Mouse (Mus musculus): Measurements from ENCODE around the gene Gm31371. TPM values are rescaled to one million over a fixed set of nuclear protein-coding genes. Genes with fewer than 3 reads are reported as not detected.
"Not testable (repeated sequence)": the region's sequence is repeated elsewhere in the genome, so short reads cannot be mapped to it uniquely, and the experiment has no call there.

Gm31371 gene
- total RNA-seq (2014; rRNA removed) (not detected in 2 replicates), polyA plus RNA-seq (2015; fragmentation: Nextera tagmentation; extraction: Ambion mirVana) (0.07 TPM in 1 of 2 replicates, not detected in the other)

DNA sequence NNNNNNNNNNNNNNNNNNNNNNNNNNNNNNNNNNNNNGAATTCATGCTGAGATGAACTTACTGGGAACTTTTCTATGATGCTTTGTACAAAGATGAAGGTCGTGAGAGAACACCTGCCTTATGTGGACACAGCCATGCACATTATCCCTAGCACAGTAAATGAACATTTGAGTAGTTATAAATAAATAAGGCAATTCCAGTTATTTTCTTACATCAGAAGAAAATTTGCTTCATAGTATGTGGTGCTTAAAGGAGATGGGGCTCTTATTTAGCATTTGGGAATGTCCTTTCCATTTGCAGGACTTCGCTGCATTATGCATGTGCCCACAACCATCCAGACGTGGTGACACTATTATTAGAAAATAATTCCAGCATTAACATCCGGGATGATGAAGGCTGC lies at the start of gene Gm31371:
Gene Gm31371 (plus strand): TSS at position 301 of the 400 bp plus-strand sequence.
- H3K4me3 ChIP-seq (ENCODE audit: low read depth, low read length); H3K36me3 ChIP-seq (ENCODE audit: insufficient read depth, low read length); H3K27ac ChIP-seq (ENCODE audit: low read depth, low read length); H3K9me3 ChIP-seq (ENCODE audit: low read length); ATAC-seq (ENCODE audit: low FRiP score); H3K4me2 ChIP-seq (ENCODE audit: low read depth, low read length, poor library complexity, severe bottlenecking); H3K4me1 ChIP-seq (ENCODE audit: insufficient read depth, low read length); H3K27me3 ChIP-seq (ENCODE audit: insufficient read depth, low read length); H3K9ac ChIP-seq (replicated peaks; ENCODE audit: low read length, poor library complexity, severe bottlenecking); DNase-seq (ENCODE audit: low spot score): not testable (repeated sequence)
- WGBS, result 83% methylated on average over 2 of the region's 4 CpGs

DNA sequence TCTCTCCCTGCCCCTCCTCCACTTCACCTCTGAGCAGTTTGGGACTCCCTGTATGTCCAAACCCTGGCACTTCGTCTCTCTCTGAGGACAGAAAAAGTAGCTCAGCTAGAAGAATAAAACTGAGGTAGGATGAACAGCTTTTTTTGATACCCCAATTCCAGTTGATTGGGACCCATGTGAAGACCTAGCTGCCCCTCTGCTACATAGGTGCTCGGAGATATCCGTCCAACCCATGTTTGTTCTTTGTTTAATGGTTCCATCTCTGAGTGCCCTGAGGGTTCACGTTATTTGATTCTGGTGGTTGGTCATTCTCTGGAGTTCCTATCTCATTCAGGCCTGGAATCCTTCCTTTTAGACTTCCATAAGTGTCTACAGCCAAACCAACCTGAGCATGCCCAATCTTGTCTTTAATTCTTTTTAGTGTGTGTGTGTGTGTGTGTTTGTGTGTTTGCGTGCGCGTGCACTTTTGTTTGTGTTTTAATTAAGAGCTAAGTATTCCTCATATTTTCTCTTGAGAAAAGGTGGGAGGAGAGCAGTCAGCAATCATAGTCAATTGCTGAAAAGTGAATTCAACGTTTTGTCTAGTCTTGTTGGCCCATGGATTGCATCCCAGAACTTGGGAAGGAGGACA lies 3.3 kb downstream of the Gm31371 start:
- 93% methylated on average over 7 of the region's 8 CpGs for WGBS

DNA sequence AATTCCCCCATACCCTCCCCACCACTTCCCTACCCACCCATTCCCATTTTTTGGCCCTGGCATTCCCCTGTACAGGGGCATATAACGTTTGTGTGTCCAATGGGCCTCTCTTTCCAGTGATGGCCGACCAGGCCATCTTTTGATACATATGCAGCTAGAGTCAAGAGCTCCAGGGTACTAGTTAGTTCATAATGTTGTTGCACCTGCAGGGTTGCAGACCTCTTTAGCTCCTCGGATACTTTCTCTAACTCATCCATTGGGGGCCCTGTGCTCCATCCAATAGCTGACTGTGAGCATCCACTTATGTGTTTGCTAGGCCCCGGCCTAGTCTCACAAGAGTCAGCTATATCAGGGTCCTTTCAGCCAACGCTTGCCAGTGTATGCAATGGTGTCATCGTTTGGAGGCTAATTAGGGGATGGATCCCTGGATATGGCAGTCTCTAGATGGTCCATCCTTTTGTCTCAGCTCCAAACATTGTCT lies 5.7 kb downstream of the Gm31371 start:
- DNase-seq (ENCODE audit: low spot score); H3K4me2 ChIP-seq (ENCODE audit: low read depth, low read length, poor library complexity, severe bottlenecking); ATAC-seq (ENCODE audit: low FRiP score); H3K36me3 ChIP-seq (ENCODE audit: insufficient read depth, low read length); H3K27ac ChIP-seq (ENCODE audit: low read depth, low read length); H3K4me3 ChIP-seq (ENCODE audit: low read depth, low read length); H3K9me3 ChIP-seq (ENCODE audit: low read length); H3K4me1 ChIP-seq (ENCODE audit: insufficient read depth, low read length); H3K27me3 ChIP-seq (ENCODE audit: insufficient read depth, low read length); H3K9ac ChIP-seq (replicated peaks; ENCODE audit: low read length, poor library complexity, severe bottlenecking): not testable (repeated sequence)
- 78% methylated on average over 4 of the region's 6 CpGs for WGBS

More for the DNA sequence above, 3.3 kb downstream of the Gm31371 start:
- not testable (repeated sequence) for H3K9me3 ChIP-seq (ENCODE audit: low read length); H3K9ac ChIP-seq (replicated peaks; ENCODE audit: low read length, poor library complexity, severe bottlenecking); ATAC-seq (ENCODE audit: low FRiP score); DNase-seq (ENCODE audit: low spot score); H3K4me1 ChIP-seq (ENCODE audit: insufficient read depth, low read length); H3K4me3 ChIP-seq (ENCODE audit: low read depth, low read length); H3K36me3 ChIP-seq (ENCODE audit: insufficient read depth, low read length); H3K27ac ChIP-seq (ENCODE audit: low read depth, low read length); H3K27me3 ChIP-seq (ENCODE audit: insufficient read depth, low read length); H3K4me2 ChIP-seq (ENCODE audit: low read depth, low read length, poor library complexity, severe bottlenecking)

DNA sequence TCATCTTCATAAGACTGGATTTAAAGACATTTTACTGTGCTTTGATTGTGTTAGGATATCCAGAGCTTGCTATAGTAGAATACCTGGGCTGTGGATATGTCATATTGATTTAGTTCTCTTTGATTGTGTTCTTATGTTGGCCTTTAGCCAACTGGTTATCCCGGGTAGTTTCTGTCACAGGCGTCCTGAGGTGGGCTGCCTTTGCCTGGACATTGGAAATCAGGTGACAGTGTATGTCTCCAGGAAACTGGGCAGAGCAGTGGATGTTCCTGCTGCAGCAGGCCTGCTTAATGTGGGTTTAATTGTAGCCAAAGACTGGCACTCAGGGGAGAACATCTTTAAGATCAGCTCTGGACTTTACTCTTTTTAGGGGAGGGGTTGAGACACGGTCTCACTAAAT lies 15.9 kb downstream of the Gm31371 start:
- not testable (repeated sequence) for DNase-seq (ENCODE audit: low spot score); H3K9me3 ChIP-seq (ENCODE audit: low read length); H3K4me3 ChIP-seq (ENCODE audit: low read depth, low read length); H3K4me1 ChIP-seq (ENCODE audit: insufficient read depth, low read length); ATAC-seq (ENCODE audit: low FRiP score); H3K27me3 ChIP-seq (ENCODE audit: insufficient read depth, low read length); H3K4me2 ChIP-seq (ENCODE audit: low read depth, low read length, poor library complexity, severe bottlenecking); H3K36me3 ChIP-seq (ENCODE audit: insufficient read depth, low read length); H3K9ac ChIP-seq (replicated peaks; ENCODE audit: low read length, poor library complexity, severe bottlenecking); H3K27ac ChIP-seq (ENCODE audit: low read depth, low read length)
- 81% methylated on average over 2 of the region's 3 CpGs for WGBS

DNA sequence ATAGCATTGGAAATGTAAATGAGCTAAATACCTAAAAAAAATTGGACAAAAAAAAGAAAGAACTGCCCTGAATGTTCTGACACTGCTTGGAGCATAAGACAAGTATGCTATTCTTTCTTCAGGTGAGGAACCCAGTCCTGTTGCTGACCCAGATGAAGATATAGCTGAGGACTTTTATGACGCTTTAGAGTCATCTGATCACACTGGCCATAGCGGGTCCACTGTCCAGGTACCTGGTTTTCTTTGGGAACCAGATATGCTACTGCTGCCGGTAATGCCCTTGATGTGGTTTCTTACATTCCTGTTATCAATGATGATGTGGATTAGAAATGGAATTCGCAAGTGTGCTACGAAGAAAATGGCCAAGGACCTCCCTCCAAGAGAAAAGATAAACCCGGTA lies 31.1 kb downstream of the Gm31371 start:
- H3K9ac ChIP-seq (replicated peaks; ENCODE audit: low read length, poor library complexity, severe bottlenecking); H3K4me2 ChIP-seq (ENCODE audit: low read depth, low read length, poor library complexity, severe bottlenecking); H3K4me1 ChIP-seq (ENCODE audit: insufficient read depth, low read length); ATAC-seq (ENCODE audit: low FRiP score); H3K27ac ChIP-seq (ENCODE audit: low read depth, low read length); H3K36me3 ChIP-seq (ENCODE audit: insufficient read depth, low read length); H3K4me3 ChIP-seq (ENCODE audit: low read depth, low read length); H3K9me3 ChIP-seq (ENCODE audit: low read length); DNase-seq (ENCODE audit: low spot score); H3K27me3 ChIP-seq (ENCODE audit: insufficient read depth, low read length): not testable (repeated sequence)
- 80% methylated on average over 1 of the region's 6 CpGs for WGBS

DNA sequence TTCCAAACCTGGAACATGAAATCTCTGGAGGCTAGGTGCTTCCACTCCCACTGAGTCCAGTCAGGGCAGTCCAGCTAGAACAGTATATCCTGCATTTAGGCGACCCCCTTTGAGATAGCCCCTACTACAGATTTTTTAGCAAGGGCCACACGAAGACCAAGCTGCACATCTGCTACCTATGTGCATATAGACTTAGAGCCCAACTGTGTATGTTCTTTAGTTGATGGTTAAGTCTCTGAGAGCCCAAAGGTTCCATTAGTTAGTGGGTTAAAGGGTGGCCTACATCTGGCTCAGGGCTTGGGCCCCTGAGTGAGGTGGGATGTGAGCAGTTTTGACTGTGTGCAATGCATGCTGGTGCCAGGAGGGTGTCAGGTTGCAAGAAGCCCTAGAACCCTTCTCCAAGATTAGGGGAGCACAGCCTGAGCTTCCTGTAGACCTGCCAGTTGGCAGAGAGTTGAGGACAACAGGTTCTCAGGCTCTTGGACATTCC lies 32.4 kb downstream of the Gm31371 start:
- H3K9me3 ChIP-seq (ENCODE audit: low read length); H3K27me3 ChIP-seq (ENCODE audit: insufficient read depth, low read length); ATAC-seq (ENCODE audit: low FRiP score); H3K4me1 ChIP-seq (ENCODE audit: insufficient read depth, low read length); DNase-seq (ENCODE audit: low spot score); H3K27ac ChIP-seq (ENCODE audit: low read depth, low read length); H3K36me3 ChIP-seq (ENCODE audit: insufficient read depth, low read length); H3K4me3 ChIP-seq (ENCODE audit: low read depth, low read length); H3K9ac ChIP-seq (replicated peaks; ENCODE audit: low read length, poor library complexity, severe bottlenecking); H3K4me2 ChIP-seq (ENCODE audit: low read depth, low read length, poor library complexity, severe bottlenecking): not testable (repeated sequence)
- WGBS, result 63% methylated on average over 1 of the region's 2 CpGs
